Mouse (Mus musculus): ENCODE measurements around the gene Gm6525.

The Gm6525 gene

DNA sequence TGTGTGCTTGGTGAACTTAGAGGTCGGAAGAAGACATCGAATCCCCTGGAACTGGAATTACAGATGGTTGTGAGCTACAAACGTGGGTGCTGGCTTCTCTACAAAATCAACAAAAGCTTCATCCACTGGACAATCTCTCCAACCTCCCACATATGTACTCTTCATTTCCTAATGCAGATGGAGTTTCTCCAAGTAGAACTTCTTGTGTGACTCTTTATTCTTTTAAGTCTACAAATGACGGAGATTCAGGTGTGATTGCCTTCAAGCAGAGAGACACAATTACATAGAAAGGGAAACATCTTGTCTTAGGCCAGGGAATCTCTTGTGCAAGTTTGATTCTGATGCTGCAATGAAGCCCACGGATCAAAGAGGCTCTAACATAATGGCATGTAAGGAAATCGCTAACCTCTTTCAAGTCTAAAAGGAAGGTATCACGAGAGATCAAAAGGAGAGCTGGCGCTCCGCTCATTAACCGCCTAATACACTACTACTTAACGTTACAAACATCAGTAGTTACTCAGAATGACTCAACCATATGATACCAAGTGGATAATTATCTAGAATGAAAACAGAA lies at the start of gene Gm6525:
Gene Gm6525 (plus strand): TSS at position 524 of the 574 bp plus-strand sequence.
- in situ Hi-C loops (cut with MboI; ENCODE audit: unreplicated experiment in 2 of 2), result loop anchor here in 1 of 2 experiments (10.0 kb wide), 1 partner anchor 361 kb away; no protein-coding TSS in a partner anchor

DNA sequence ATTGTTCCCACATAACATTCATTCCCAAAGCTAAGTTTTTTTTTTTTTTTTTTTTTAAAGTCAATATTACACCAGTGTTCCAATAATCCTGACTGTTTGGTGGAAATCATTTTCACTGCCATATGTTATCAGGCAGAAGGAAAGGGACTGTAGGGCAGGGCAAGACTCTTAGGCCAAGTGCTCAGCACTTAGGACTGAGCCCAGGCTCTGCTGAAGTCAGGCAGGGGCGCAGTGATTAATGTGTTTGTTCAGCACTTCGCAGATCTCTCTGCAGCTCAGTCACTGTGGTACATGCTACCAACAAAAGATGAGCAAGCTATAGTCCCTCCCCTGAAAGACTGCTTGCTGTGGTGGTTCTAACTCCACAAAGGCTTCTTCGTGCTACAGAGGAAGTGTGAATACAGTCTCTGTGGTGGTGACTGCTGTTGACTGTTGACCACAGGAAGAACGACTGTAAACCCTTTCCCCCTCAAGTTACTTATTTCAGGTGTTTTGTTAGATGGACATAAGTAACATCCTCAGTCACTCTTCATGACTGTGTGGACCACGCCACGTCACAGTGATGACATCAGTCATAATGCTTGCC lies 48.1 kb upstream of the Gm6525 start:
- in situ Hi-C loops (cut with MboI; ENCODE audit: unreplicated experiment in 2 of 2), result no loop called here

DNA sequence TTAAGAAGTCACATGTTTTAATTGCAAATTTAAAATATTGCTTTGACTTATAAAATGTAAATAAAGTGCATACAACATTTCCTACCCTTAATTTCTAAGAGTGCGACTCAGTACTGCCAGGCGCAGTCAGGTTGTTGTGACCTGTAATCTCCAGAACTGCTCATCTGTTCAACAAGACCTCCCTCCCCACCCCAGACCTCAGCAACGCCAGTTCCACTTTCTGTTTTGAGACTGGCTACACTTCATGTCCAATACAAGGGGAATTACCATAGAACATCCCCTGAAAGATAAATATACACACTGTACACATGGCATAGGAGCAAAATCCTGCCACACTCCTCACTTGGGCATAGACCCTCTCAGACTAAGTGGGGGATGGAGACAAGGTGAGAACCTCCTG lies 47.2 kb upstream of the Gm6525 start:
- in situ Hi-C loops (cut with MboI; ENCODE audit: unreplicated experiment in 2 of 2), result no loop called here

DNA sequence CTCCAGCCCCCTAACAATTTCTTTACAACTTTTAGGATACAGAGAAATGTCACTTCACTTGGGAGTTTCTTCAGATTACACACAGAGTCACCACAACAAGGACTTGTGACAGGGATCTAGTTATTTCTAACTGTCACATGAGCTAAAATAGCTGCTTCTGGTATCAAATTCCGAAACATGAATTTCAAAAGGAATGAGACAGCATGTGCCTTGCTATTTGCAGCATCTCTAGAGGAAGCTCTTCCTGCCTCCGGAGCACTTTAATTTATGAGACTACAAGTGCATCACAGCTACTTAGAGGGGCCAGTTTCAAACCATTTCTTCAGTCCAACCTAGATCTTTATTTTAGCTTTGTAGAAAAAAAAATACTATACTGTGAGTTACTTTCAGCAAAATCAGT lies 46.5 kb upstream of the Gm6525 start:
- in situ Hi-C loops (cut with MboI; ENCODE audit: unreplicated experiment in 2 of 2), result no loop called here

DNA sequence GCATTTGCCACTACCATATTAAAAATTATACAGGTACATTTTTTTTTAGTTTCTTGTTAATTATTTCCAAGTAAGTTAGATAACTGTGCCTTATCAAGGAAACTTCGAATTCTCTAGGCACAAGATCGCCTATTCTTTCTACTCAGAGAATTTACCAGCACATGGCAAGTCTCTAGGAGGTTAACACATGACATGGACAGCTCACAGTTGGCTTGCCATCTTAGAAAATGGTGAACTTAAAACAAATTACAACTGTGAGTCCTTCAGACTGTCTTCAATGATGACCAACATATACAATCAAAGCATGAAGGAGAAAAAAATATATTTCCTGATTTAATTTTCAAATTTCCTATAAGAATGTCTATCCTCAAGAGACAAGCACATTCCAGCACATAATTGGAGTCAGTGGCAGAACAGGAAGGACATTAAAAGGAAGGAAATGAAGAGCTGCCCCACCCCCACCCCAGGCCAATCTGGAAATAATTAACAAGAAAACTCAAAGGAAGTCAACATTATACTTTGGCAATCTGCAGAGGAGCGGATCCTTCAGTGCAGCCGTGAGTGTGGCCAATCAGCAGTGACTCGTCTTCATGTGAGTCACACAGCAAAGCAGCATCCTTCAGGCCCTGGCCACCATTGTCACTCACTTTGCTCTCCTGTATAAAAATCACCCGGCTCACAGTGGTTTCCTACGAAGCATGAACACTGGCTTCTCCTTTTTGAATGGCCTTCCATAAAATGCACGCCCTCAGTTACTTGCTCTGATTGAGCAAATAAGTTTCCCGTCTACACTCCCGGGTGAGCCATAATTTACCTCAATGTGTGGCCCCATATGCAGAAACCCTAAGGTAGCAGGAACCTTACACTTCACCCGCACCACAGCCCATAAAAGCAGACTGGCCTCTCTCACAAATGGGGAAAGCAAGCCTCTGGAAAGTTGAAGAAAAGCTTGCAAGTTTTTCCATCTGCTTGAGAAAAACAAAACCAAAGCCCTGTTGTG lies 44.7 kb upstream of the Gm6525 start:
- in situ Hi-C loops (cut with MboI; ENCODE audit: unreplicated experiment in 2 of 2), result no loop called here

DNA sequence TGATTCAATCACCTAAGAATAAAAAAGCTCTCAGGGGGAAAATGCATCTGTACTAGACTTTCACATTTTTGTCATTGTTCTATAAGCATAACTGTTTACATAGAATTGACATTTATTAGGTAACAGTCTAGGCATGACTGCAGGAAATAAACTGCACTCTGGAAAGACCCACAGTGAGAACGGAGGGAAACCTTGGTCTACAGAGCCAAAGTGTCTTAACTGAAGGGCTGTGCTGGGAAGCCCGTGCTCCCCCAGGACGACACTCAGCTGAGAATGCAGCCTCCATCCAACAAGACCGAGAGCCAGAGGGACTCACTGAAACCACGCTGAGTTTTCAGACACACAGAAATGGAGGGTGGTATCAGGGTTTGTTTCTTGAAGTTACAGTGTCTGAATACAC lies 43.1 kb upstream of the Gm6525 start:
- in situ Hi-C loops (cut with MboI; ENCODE audit: unreplicated experiment in 2 of 2), result no loop called here

DNA sequence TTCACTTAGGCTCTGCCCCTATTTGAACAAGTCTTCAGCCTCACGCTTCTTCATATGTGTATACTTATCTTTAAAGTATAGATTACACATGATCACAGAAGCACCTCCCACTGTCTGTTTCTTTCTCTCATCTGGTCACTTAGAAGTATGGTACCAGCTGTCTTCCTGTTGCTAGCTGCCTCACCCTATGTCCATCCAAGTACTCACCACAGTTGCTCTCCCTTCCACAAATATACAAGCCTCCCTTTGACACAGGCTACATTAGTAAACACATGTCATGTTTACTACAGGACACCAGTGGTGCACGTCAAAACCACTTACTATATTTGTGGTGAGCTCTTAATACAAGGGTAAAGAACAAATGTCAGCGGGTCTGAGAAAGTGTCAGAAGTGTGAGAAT lies 42.5 kb upstream of the Gm6525 start:
- in situ Hi-C loops (cut with MboI; ENCODE audit: unreplicated experiment in 2 of 2), result no loop called here

DNA sequence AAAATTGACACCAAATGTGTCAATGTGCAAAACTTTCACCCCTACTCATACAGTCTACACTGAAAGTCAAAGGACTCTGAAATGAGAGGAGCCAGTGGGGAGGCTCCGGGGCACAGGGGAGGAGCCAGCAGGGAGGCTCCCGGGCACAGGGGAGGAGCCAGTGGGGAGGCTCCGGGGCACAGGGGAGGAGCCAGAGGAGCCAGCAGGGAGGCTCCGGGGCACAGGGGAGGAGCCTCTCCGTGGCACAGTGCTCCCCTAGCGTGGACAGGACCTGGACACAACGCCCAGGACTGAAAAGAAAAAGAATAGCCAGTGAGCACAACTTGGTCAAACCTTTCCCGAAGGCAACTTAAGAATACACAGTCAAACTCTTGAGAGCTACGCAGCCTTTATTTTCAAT lies 38.5 kb upstream of the Gm6525 start:
- in situ Hi-C loops (cut with MboI; ENCODE audit: unreplicated experiment in 2 of 2), result no loop called here

DNA sequence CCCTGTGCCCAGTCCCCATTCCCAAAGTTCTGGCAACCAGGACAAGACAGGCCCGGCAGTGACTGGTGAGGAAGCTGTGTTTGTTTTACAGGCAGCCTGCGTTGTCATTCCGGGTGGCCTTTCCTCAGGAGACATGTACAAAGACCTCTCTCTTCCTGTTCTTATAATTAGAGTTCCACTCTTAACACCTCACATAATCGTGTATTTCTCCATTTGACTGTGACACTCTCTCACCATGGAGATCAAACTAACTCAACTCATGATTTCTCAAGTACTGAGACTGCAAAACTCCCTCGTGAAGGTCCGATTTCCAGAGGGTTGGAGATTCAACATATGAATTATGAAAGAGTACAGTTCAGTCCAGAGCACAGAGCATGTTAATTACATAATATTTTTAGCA lies 38.0 kb upstream of the Gm6525 start:
- in situ Hi-C loops (cut with MboI; ENCODE audit: unreplicated experiment in 2 of 2), result no loop called here

DNA sequence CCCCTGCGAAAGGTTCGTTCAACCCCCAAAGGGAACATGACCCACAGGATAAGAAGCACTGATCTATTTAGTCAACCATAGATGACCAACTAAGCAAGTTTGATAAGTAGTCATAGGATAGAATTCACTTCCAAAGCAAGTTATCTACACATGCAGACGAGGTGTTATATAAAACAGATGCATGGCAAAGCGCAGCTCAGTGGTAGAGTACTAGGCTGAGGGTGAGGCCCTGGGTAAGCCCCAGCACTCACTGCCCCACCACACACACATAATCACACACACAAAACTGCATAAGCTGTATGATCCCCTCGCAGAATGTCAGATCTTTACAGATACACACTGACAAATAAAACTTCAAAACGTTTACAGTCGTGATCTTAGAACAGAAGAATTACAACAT lies 37.4 kb upstream of the Gm6525 start:
- in situ Hi-C loops (cut with MboI; ENCODE audit: unreplicated experiment in 2 of 2), result no loop called here

DNA sequence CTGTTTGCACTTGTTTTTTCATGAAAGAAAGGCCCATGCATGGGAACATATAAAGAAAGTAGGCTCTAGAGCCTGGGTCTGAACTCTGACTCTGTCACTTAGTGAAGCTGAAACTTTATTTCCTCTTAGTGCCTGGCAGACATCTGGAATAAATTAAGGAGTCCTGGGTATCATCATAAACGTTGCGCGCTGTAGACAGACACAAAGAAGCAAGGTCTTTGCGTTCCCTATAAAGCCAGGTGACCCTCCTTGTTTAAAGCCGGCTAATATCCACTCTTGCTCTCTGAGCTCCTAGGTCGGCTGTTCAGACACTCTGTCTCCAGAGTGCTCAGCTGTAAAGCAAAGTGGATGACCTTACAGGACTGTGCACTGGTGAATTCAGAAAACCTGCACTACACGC lies 33.0 kb upstream of the Gm6525 start:
- in situ Hi-C loops (cut with MboI; ENCODE audit: unreplicated experiment in 2 of 2), result no loop called here

DNA sequence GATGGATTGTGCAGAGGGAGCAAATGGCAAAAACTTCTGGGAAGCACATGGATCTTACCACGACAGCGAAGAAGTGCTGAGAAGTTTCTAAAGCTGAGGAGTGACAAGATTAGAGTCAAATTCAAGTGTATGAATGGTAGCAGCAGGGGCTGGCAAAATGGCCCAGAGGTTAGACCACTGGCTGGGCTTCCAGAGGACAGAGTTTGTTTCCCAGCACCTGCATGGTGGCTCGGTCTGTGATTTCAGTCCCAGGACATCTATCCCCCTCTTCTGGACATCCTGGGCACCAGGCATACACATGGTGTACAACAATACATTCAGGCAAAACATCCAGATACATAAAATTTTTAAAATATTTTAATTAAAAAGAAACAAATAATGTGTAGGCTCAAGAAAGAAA lies 24.1 kb upstream of the Gm6525 start:
- in situ Hi-C loops (cut with MboI; ENCODE audit: unreplicated experiment in 2 of 2), result loop anchor here (5.0 to 10.0 kb wide), 3 partner anchors 33 to 108 kb away; partner anchors contain the start of gene Tmem131l (in 1 of the 2)

DNA sequence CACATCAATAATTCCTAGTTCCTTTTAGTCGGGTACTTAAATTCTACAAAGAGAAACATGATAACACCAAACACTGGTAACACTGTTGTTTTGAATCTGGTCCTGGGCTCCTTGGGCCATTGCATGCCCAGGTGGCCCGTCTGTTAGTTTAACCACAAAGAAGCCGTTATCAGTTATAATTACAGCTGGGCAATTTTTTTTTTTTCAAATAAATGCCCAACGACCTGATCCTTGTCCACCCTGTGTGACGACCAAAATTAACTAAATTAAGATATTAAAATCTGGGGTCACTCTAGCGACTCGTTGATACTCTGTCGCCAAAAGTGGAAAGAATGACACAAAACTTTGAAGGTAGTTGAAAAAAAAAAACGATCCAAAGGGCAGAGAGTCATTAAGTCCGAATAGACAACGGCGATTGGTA lies 19.2 kb upstream of the Gm6525 start:
- in situ Hi-C loops (cut with MboI; ENCODE audit: unreplicated experiment in 2 of 2), result loop anchor here (5.0 to 10.0 kb wide), 4 partner anchors 37 to 212 kb away; partner anchors contain the start of gene Tmem131l (in 1 of the 2)

DNA sequence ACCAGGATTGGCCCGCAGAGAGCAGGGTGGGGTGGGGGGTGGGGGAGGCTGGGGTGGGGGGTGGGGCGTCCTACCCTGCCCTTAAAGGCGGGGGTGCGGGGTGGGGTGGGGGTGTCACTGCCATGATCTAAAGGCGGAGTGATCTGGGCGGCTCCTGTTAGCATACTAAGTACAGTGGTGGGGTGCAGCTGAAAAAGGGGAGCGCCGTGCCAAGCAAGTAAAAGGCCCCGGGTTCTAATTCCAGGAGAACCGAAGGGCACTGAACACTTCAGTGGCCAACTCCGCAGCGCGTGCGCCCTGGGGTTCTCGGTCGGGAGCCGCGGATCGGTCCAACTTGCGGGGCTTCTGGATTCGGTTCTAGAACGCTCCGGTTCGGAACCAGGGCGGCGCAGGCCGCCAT lies 18.8 kb upstream of the Gm6525 start:
- in situ Hi-C loops (cut with MboI; ENCODE audit: unreplicated experiment in 2 of 2), result loop anchor here (5.0 to 10.0 kb wide), 2 partner anchors 90 to 213 kb away; no protein-coding TSS in a partner anchor

DNA sequence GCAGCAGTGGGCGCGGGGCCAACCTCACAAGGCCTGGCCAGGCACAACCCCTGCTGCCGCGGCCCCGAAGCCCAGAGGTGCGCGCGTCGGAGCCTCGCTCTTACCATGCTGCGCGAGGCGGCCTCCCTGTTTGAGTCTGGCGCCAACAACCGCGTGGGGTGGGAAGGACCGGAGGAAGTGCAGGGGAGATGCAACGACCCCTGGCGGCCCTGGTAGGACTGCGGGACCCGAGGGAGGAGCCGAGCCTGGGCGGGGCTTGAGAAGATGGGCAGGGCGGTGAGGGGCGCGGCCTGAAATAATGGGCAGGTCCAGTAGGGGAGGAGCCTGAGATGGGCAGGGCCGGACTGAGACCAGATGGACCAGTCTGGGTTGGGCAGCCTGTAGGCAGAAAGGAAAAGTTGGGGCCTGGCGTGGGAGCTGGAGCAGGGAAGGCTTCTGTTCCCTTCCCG lies 18.3 kb upstream of the Gm6525 start, which contains the start of gene Mnd1:
Gene Mnd1 (minus strand): TSS at position 229 of the 449 bp plus-strand sequence.
- in situ Hi-C loops (cut with MboI; ENCODE audit: unreplicated experiment in 2 of 2), result loop anchor here (5.0 to 10.0 kb wide), 2 partner anchors 91 to 213 kb away; no protein-coding TSS in a partner anchor

DNA sequence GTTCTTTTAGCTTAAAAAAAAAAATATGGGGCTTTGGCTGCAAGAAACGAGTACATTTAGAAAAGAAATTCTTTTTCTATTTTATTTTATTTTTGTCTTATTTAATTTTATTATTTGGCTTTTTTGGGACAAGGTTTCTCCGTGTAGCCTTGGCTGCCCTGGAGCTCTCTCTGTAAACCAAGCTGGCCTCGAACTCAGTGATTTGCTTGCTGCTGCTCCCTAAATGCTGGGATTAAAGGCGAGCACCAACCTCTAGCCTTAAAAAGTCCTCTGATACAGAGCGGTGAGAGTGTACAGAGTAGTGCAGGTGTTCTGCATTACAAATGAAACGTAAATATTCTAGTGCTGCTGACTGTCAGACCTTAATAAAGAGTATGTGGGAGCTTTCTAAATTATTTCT lies 17.8 kb upstream of the Gm6525 start:
- in situ Hi-C loops (cut with MboI; ENCODE audit: unreplicated experiment in 2 of 2), result loop anchor here (5.0 to 10.0 kb wide), 2 partner anchors 91 to 214 kb away; no protein-coding TSS in a partner anchor

DNA sequence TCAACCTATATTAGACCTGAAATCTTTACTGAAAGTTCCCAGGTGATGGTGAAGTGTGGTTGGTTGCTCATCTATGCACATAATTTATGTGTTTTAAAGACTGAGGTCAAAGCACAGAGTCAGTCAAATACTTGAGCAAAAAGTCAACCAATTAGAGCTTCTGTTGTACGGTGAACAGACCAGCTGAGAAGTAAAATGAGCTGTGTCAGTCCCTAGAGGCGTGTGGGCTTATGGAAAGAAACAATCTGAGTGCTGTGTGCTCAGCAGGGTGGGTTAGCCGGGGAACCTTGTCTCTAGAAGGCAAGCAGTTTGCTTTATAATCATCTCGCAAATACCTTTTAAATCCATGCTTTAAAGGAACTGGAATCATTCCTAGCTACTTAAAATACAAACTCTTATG lies 16.9 kb upstream of the Gm6525 start:
- in situ Hi-C loops (cut with MboI; ENCODE audit: unreplicated experiment in 2 of 2), result loop anchor here (5.0 to 10.0 kb wide), 2 partner anchors 92 to 215 kb away; no protein-coding TSS in a partner anchor

DNA sequence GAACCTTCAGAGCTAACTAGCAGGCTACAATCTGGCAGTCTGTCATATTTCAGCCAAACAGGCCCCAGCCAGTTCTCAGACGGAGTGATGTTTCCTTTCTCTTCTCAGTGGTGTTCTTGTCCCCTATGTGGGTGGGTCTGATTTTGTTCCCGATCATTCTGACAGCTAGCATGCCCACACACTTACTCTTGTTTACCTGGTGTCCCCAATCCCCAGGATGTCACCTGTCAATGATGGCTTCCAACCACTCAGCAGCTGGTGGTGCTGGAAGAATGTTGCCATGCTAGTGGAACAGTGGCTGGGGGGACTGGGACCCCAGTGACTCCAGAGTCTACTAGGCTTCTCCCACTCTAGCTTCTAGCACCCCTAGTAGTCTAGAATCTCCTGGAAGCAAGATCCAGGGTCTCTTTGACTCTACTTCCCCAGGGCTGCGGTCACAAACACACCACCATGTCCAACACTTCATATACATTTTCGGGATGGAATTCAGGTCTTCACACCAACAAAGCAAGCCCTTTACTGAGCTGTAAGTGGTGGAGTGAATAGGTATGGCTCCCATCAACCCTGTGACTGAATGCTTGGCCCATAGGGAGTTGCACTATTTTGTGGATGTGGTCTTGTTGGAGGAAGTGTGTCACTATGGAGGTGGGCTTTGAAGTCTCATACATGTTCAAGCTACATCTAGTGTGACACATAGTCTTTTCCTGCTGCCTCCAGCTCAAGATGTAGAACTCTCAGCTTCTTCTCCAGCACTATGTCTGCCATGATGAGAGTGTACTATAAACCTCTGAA lies 16.1 kb upstream of the Gm6525 start:
- in situ Hi-C loops (cut with MboI; ENCODE audit: unreplicated experiment in 2 of 2), result loop anchor here (5.0 to 10.0 kb wide), 2 partner anchors 93 to 215 kb away; no protein-coding TSS in a partner anchor

DNA sequence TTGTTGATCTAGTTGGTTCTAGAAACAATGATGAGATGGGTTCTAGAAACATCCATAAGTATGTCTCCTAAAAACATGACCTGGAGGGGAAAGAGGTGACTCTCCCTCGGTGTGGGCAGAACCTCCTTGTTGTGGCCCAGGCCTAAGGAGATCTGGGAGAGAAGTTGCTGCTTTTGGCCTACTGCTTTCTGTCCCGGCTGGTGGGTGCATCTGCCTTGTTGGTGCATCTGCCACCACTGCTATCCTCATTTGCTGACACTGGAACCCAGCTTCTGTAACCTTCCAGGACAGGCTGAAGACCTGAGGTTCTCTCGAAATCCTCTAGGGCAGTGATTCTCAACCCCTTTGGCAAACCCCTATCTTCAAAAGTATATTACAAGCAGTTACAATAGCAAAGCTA lies 8.5 kb upstream of the Gm6525 start:
- in situ Hi-C loops (cut with MboI; ENCODE audit: unreplicated experiment in 2 of 2), result loop anchor here in 1 of 2 experiments (10.0 kb wide), 1 partner anchor 371 kb away; no protein-coding TSS in a partner anchor

DNA sequence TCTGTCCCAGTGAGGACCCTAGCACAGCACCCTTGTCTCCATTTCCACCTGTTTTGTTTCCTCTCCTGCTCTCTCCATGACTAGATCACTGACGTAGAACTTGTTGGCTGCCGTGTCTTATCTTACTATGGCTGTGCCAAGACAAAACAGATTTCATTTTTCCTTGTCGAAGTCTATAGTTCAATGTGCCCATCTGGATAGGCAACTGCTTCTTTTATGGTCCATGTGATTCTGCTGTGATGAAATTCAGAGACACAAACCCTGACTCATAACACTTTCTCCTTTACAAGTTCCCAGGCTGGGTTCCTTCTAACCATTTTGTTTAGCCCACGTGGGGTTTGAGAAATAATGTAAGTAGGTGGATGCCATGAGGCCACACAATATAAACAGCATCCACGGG lies 7.8 kb upstream of the Gm6525 start:
- in situ Hi-C loops (cut with MboI; ENCODE audit: unreplicated experiment in 2 of 2), result loop anchor here in 1 of 2 experiments (10.0 kb wide), 1 partner anchor 371 kb away; no protein-coding TSS in a partner anchor
